Mouse (Mus musculus): ENCODE measurements at regions not wholly inside any gene's neighbourhood (a gene's known extent, or its start where the extent isn't known, plus 50 kb on each side); places are given as distances from the start of the nearest gene placed in this dataset.

DNA sequence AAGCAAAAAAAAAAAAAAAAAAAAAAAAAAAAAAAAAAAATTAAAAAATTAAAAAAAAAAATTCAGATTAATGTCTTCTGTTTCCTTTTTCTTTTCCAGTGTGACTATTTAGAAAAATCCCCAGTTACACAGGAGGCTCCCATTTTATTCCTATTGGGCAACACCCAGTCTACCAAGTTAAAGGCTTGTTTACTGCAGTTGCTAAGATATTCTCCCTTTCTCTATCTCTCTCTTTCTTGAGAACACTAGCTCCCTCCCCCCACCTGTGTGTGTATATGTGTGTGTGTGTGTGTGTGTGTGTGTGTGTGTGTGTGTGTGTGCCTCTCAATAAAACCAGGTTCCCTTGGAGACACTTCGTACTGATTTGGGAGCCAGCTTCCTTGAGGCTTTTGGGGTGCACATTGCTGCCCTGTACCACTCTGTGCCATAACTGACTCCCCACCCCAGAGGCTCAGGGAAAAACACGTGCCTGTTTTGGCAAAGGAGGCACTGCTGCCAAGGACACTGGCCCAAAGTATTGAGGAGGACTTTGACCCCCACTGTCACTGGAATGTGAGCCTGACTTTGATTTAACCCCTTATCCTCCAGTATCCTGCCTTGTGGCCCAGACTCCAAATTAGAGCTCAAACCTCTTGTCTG, 50.3 kb downstream of the Anapc15-ps start:
- WGBS = 6% methylated on average over 2 of the region's 2 CpGs
- no peaks in the 10 kb centered on the region for H3K79me2 ChIP-seq (ENCODE audit: control insufficient read depth, insufficient read depth, low read length)
- TF ChIP-seq CTCF (IDR thresholded peaks at IDR 0.05; ENCODE audit: low read depth, low read length) = no peak
- TF ChIP-seq POLR2A (IDR thresholded peaks at IDR 0.05; ENCODE audit: extremely low read depth, insufficient read depth, low read length) = no peak
- H3K36me3 ChIP-seq (ENCODE audit: control insufficient read depth, insufficient read depth, low read length) = no peaks in the 10 kb centered on the region
- H3K27me3 ChIP-seq (ENCODE audit: control insufficient read depth, insufficient read depth, low read length) = no peaks in the 10 kb centered on the region
- peak overlapping the region; percentile 97 for H3K27ac ChIP-seq (replicated peaks; ENCODE audit: insufficient read depth, low read depth, low read length)
- peak; percentile 96 for DNase-seq (ENCODE audit: extremely low read depth, low read depth, low spot score)
- no peak overlapping the region for H3K4me3 ChIP-seq (ENCODE audit: insufficient read depth, low read depth, low read length)
- H3K4me1 ChIP-seq (ENCODE audit: control insufficient read depth, insufficient read depth, low read length) = peaks cover 17% of the 10 kb centered on the region
- peak overlapping the region; percentile 41; the same call in 1 of the 2 replicates for H3K9ac ChIP-seq (ENCODE audit: low read depth, low read length)

DNA sequence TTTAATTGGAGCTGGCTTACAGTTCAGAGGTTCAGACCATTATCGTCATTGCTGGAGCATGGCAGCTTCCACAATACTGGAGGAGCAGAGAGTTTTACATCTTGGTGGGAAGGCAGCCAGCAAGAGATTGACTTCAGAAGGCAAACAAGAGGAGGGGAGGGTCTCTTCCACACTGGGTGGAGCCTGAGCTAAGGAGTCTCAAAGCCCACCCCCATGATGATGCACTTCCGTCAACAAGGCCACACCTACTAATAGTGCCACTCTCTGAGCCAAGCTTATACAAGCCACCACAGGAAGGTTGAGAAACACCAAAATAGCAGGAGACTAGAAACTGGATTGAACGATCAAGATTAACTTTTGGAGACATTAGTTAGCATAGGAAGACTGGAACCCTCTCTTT, 52.5 kb downstream of the Anapc15-ps start:
- no peak overlapping the region for H3K27ac ChIP-seq (replicated peaks; ENCODE audit: insufficient read depth, low read depth, low read length)
- no peaks in the 10 kb centered on the region for H3K36me3 ChIP-seq (ENCODE audit: control insufficient read depth, insufficient read depth, low read length)
- no peaks in the 10 kb centered on the region for H3K79me2 ChIP-seq (ENCODE audit: control insufficient read depth, insufficient read depth, low read length)
- no peaks in the 10 kb centered on the region for H3K27me3 ChIP-seq (ENCODE audit: control insufficient read depth, insufficient read depth, low read length)
- H3K9ac ChIP-seq (ENCODE audit: low read depth, low read length) = no peak overlapping the region
- no peak for DNase-seq (ENCODE audit: extremely low read depth, low read depth, low spot score)
- TF ChIP-seq CTCF (IDR thresholded peaks at IDR 0.05; ENCODE audit: low read depth, low read length) (no peak), POLR2A (IDR thresholded peaks at IDR 0.05; ENCODE audit: extremely low read depth, insufficient read depth, low read length) (no peak)
- no peak overlapping the region for H3K4me3 ChIP-seq (ENCODE audit: insufficient read depth, low read depth, low read length)
- peaks cover 19% of the 10 kb centered on the region for H3K4me1 ChIP-seq (ENCODE audit: control insufficient read depth, insufficient read depth, low read length)
- WGBS = 93% methylated on average over 3 of the region's 3 CpGs

GRCm38 (mm10) chr10:95619601-95620000, 53.6 kb downstream of the Anapc15-ps start:
- TF ChIP-seq POLR2A (IDR thresholded peaks at IDR 0.05; ENCODE audit: extremely low read depth, insufficient read depth, low read length) = no peak
- TF ChIP-seq CTCF (IDR thresholded peaks at IDR 0.05; ENCODE audit: low read depth, low read length) = no peak
- DNase-seq (ENCODE audit: extremely low read depth, low read depth, low spot score) = no peak
- no peaks in the 10 kb centered on the region for H3K27me3 ChIP-seq (ENCODE audit: control insufficient read depth, insufficient read depth, low read length)
- H3K27ac ChIP-seq (replicated peaks; ENCODE audit: insufficient read depth, low read depth, low read length) = no peak overlapping the region
- peaks cover 12% of the 10 kb centered on the region for H3K4me1 ChIP-seq (ENCODE audit: control insufficient read depth, insufficient read depth, low read length)
- H3K9ac ChIP-seq (ENCODE audit: low read depth, low read length) = no peak overlapping the region
- no peaks in the 10 kb centered on the region for H3K36me3 ChIP-seq (ENCODE audit: control insufficient read depth, insufficient read depth, low read length)
- WGBS = 69% methylated on average over 10 of the region's 10 CpGs
- no peaks in the 10 kb centered on the region for H3K79me2 ChIP-seq (ENCODE audit: control insufficient read depth, insufficient read depth, low read length)
- no peak overlapping the region for H3K4me3 ChIP-seq (ENCODE audit: insufficient read depth, low read depth, low read length)

DNA sequence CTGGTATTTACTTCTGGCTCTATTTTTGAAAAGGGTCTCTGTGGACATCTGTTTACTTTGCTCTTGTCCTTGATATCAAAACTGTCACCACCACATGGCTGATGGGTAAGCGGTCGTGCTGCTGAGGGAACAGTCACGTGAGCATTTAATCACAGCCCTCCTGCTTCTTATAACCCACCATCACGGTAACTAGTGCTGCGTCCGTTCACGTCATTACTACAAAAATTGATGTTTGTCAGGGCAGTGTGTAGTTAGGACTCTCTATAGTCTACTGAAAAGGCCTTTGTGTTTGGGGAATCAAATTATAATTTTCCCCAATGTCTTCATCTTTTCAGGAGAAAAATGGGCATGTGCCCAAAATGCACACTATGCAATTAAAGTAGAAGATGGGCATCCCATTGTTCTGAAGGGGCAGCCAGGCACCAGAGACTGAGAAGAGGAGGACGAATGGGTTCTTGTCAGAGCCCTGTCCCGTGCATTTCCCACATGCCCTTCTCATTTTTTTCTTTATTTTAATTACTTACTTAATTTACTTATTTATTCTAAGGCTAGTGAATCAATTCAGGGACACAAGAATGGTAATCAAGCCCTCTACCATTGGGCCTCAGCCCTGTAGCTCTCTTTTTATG, 54.6 kb upstream of the Nudt4 start:
- Histone ChIP-seq H3K27me3 (ENCODE audit: control insufficient read depth, insufficient read depth, low read length) (no peaks in the 10 kb centered on the region), H3K79me2 (ENCODE audit: control insufficient read depth, insufficient read depth, low read length) (no peaks in the 10 kb centered on the region), H3K36me3 (ENCODE audit: control insufficient read depth, insufficient read depth, low read length) (no peaks in the 10 kb centered on the region), H3K4me1 (ENCODE audit: control insufficient read depth, insufficient read depth, low read length) (peaks cover 3% of the 10 kb centered on the region; the same call in 1 of the 2 replicates), H3K4me3 (ENCODE audit: insufficient read depth, low read depth, low read length) (no peak overlapping the region), H3K27ac (replicated peaks; ENCODE audit: insufficient read depth, low read depth, low read length) (no peak overlapping the region), H3K9ac (ENCODE audit: low read depth, low read length) (no peak overlapping the region)
- WGBS = 86% methylated on average over 9 of the region's 9 CpGs
- no peak for TF ChIP-seq CTCF (IDR thresholded peaks at IDR 0.05; ENCODE audit: low read depth, low read length)
- no peak for TF ChIP-seq POLR2A (IDR thresholded peaks at IDR 0.05; ENCODE audit: extremely low read depth, insufficient read depth, low read length)
- no peak for DNase-seq (ENCODE audit: extremely low read depth, low read depth, low spot score)

- peak; percentile 89 for DNase-seq (ENCODE audit: extremely low read depth, low read depth, low spot score)
- H3K4me3 ChIP-seq (ENCODE audit: insufficient read depth, low read depth, low read length) = no peak overlapping the region
- TF ChIP-seq POLR2A (IDR thresholded peaks at IDR 0.05; ENCODE audit: extremely low read depth, insufficient read depth, low read length) = no peak
Measured at GRCm38 (mm10) chr10:95616821-95617220, 52.9 kb upstream of the Nudt4 start.

More at GRCm38 (mm10) chr10:95616821-95617220, 52.9 kb upstream of the Nudt4 start:
- Histone ChIP-seq H3K9ac (ENCODE audit: low read depth, low read length) (no peak overlapping the region), H3K27ac (replicated peaks; ENCODE audit: insufficient read depth, low read depth, low read length) (no peak overlapping the region; the same call in 1 of the 2 replicates), H3K4me1 (ENCODE audit: control insufficient read depth, insufficient read depth, low read length) (peaks cover 2% of the 10 kb centered on the region; the same call in 1 of the 2 replicates), H3K79me2 (ENCODE audit: control insufficient read depth, insufficient read depth, low read length) (no peaks in the 10 kb centered on the region), H3K27me3 (ENCODE audit: control insufficient read depth, insufficient read depth, low read length) (no peaks in the 10 kb centered on the region), H3K36me3 (ENCODE audit: control insufficient read depth, insufficient read depth, low read length) (no peaks in the 10 kb centered on the region)
- WGBS = 16% methylated on average over 5 of the region's 5 CpGs
